Mouse (Mus musculus): ENCODE results near the gene Gm8660.
"Not testable (repeated sequence)": the region's sequence is repeated elsewhere in the genome, so short reads cannot be mapped to it uniquely, and the experiment has no call there.

Gm8660 gene

DNA sequence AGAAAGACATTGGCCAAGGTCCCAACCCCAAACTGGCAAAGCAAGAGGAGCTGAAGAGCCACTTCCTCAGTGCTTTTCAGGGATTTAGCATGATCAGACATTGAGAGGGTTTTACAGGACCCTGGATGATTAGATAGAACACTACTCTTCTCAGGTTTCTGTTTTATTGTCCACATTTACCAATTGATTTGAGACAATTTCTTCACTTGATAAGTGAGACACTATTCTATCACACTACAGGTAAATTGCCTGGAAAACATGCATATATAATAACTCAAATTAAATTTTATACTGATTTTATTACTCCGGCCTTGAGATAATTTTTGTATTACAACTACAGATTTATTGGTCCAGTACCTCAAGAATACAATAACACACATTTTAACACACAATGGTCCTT, at the start of gene Gm8660:
Gene Gm8660 (minus strand): TSS at position 101 of the 400 bp plus-strand sequence.
- not testable (repeated sequence) for DNase-seq (ENCODE audit: low spot score)

- not testable (repeated sequence) for DNase-seq (ENCODE audit: low spot score)
Observed at GRCm38 (mm10) chr7:22413283-22413682, 42.4 kb upstream of the Gm8660 start, which contains the start of gene Vmn1r148. Gene Vmn1r148, plus strand, starts transcription at chr7:22413583.

GRCm38 (mm10) chr7:22329617-22330016, 41.2 kb downstream of the Gm8660 start, which contains the start of gene Gm4187:
Gene Gm4187, minus strand, starts transcription at chr7:22329717.
- not testable (repeated sequence) for DNase-seq (ENCODE audit: low spot score)

Measured in layer of hippocampus, adult 11-12 months (tissue).